Mouse (Mus musculus) testis, adult 2 months (tissue): ENCODE measurements at regions not wholly inside any gene's neighbourhood (a gene's known extent, or its start where the extent isn't known, plus 50 kb on each side); places are given as distances from the start of the nearest gene placed in this dataset.
"Not testable (repeated sequence)": the region's sequence is repeated elsewhere in the genome, so short reads cannot be mapped to it uniquely, and the experiment has no call there.

Source experiments
- H3K27ac ChIP-seq: fragments of 200-500 bp; 2 replicates; pipeline ENCODE4 v1.5.1; 2012; ENCODE audit warnings: low read depth, low read length; ENCODE audit not compliant: control insufficient read depth, insufficient read depth
- H3K27me3 ChIP-seq: fragments of 200-500 bp; 2 replicates; pipeline ENCODE4 v1.6.1; 2012; ENCODE audit warnings: mild to moderate bottlenecking, low read length, moderate library complexity; ENCODE audit not compliant: control insufficient read depth, insufficient read depth
- H3K36me3 ChIP-seq: fragments of 200-500 bp; 2 replicates; pipeline ENCODE4 v1.6.1; 2012; ENCODE audit warnings: mild to moderate bottlenecking, low read length; ENCODE audit not compliant: control insufficient read depth, insufficient read depth
- H3K4me1 ChIP-seq: fragments of 200-500 bp; 2 replicates; pipeline ENCODE4 v1.6.1; 2012; ENCODE audit warnings: low read length; ENCODE audit not compliant: control insufficient read depth, insufficient read depth
- H3K4me3 ChIP-seq: fragments of 200-500 bp; 2 replicates; pipeline ENCODE4 v1.5.1; 2012; ENCODE audit warnings: low read depth, mild to moderate bottlenecking, low read length, moderate library complexity, mixed read lengths; ENCODE audit not compliant: control insufficient read depth
- CTCF ChIP-seq: fragments of 200-500 bp; IDR thresholded peaks from 2 replicates; pipeline ENCODE4 v1.5.1; 2012; ENCODE audit warnings: low read depth, mild to moderate bottlenecking, inconsistent platforms, low read length, moderate library complexity; ENCODE audit not compliant: control insufficient read depth, insufficient read depth, insufficient replicate concordance
- POLR2A ChIP-seq: fragments of 200-500 bp; IDR thresholded peaks from 2 replicates; pipeline ENCODE4 v1.6.1; 2012; ENCODE audit warnings: low read depth, mild to moderate bottlenecking, inconsistent platforms, low read length, moderate library complexity; ENCODE audit not compliant: control insufficient read depth

GRCm38 (mm10) chr12:70654546-70654945 is 170.8 kb upstream of the Frmd6 start:
- Histone ChIP-seq H3K4me3 (no peak overlapping the region), H3K4me1 (no peaks in the 10 kb centered on the region), H3K27ac (no peak overlapping the region), H3K27me3 (no peaks in the 10 kb centered on the region), H3K36me3 (no peaks in the 10 kb centered on the region)
- TF ChIP-seq POLR2A (no peak), CTCF (no peak)

- Histone ChIP-seq H3K36me3 (no peaks in the 10 kb centered on the region), H3K27me3 (no peaks in the 10 kb centered on the region), H3K4me3 (no peak overlapping the region), H3K27ac (no peak overlapping the region), H3K4me1 (no peaks in the 10 kb centered on the region)
- no peak for TF ChIP-seq CTCF
- TF ChIP-seq POLR2A, result no peak
Observed at GRCm38 (mm10) chr12:70655411-70655811, 169.9 kb upstream of the Frmd6 start.

- Histone ChIP-seq H3K4me3 (no peak overlapping the region), H3K27ac (no peak overlapping the region), H3K4me1 (no peaks in the 10 kb centered on the region), H3K36me3 (no peaks in the 10 kb centered on the region), H3K27me3 (no peaks in the 10 kb centered on the region)
- no peak for TF ChIP-seq CTCF
- TF ChIP-seq POLR2A, result no peak
Observed at GRCm38 (mm10) chr12:70655900-70656544, 169.3 kb upstream of the Frmd6 start.

- Histone ChIP-seq H3K27me3 (no peaks in the 10 kb centered on the region), H3K27ac (no peak overlapping the region), H3K4me1 (no peaks in the 10 kb centered on the region), H3K4me3 (no peak overlapping the region), H3K36me3 (no peaks in the 10 kb centered on the region)
- TF ChIP-seq CTCF (no peak), POLR2A (no peak)
Observed at GRCm38 (mm10) chr12:70656805-70657492, 168.4 kb upstream of the Frmd6 start.

- no peaks in the 10 kb centered on the region for H3K36me3 ChIP-seq
- TF ChIP-seq POLR2A (no peak), CTCF (no peak)
Observed at GRCm38 (mm10) chr12:70657493-70657810, 167.9 kb upstream of the Frmd6 start.

GRCm38 (mm10) chr12:70658106-70658505 is 167.2 kb upstream of the Frmd6 start:
- no peaks in the 10 kb centered on the region for H3K27me3 ChIP-seq
- no peak overlapping the region for H3K27ac ChIP-seq
- no peaks in the 10 kb centered on the region for H3K36me3 ChIP-seq
- TF ChIP-seq POLR2A (no peak), CTCF (no peak)
- H3K4me1 ChIP-seq, result no peaks in the 10 kb centered on the region
- H3K4me3 ChIP-seq, result no peak overlapping the region

More at GRCm38 (mm10) chr12:70657493-70657810, 167.9 kb upstream of the Frmd6 start:
- H3K4me3 ChIP-seq, result no peak overlapping the region
- no peaks in the 10 kb centered on the region for H3K27me3 ChIP-seq
- no peaks in the 10 kb centered on the region for H3K4me1 ChIP-seq
- no peak overlapping the region for H3K27ac ChIP-seq

GRCm38 (mm10) chr12:70660388-70660787 is 164.9 kb upstream of the Frmd6 start:
- no peaks in the 10 kb centered on the region for H3K36me3 ChIP-seq
- TF ChIP-seq CTCF (no peak), POLR2A (no peak)
- no peak overlapping the region for H3K4me3 ChIP-seq
- no peaks in the 10 kb centered on the region for H3K27me3 ChIP-seq
- H3K4me1 ChIP-seq, result no peaks in the 10 kb centered on the region
- H3K27ac ChIP-seq, result no peak overlapping the region

- H3K36me3 ChIP-seq, result not testable (repeated sequence)
Observed at GRCm38 (mm10) chr12:70668158-70668557, 157.2 kb upstream of the Frmd6 start.

More at GRCm38 (mm10) chr12:70668158-70668557, 157.2 kb upstream of the Frmd6 start:
- not testable (repeated sequence) for H3K4me3 ChIP-seq, H3K27ac ChIP-seq, H3K27me3 ChIP-seq, H3K4me1 ChIP-seq
